Mouse (Mus musculus) bone marrow macrophage, adult 2 months (primary cell): Measurements from ENCODE around the gene Ciita.

Experiments
- CTCF ChIP-seq: IDR thresholded peaks from 2 replicates; pipeline ENCODE4 v1.5.1; 2012; ENCODE audit warnings: low read depth, mild to moderate bottlenecking, low read length, moderate library complexity
- POLR2A ChIP-seq: IDR thresholded peaks from 2 replicates; pipeline ENCODE4 v1.6.1; 2012; ENCODE audit warnings: mild to moderate bottlenecking, low read depth, low read length, borderline replicate concordance

- TF ChIP-seq CTCF (no peak), POLR2A (no peak)
These were observed 10.8 kb downstream of the Ciita start for GRCm38 (mm10) chr16:10490503-10491150.
